Mouse (Mus musculus): Measurements from ENCODE around the gene Zdhhc20. TPM values are rescaled to one million over a fixed set of nuclear protein-coding genes. Genes with fewer than 3 reads are reported as not detected.
A peak's percentile ranks its signal among the peaks of the same experiment; 100 is the strongest.

Gene Zdhhc20
- polyA plus RNA-seq (2015; fragmentation: Nextera tagmentation; extraction: Ambion mirVana): 64.9 and 67.9 TPM in 2 replicates

GRCm38 (mm10) chr14:57890011-57890842, at the start of gene Zdhhc20:
Zdhhc20 (minus strand) TSS chr14:57890276.
- Histone ChIP-seq H3K36me3 (ENCODE audit: insufficient read depth, low read length) (no peaks in the 10 kb centered on the region), H3K4me1 (ENCODE audit: insufficient read depth, low read length) (peaks cover 11% of the 10 kb centered on the region), H3K27me3 (ENCODE audit: insufficient read depth, low read length) (no peaks in the 10 kb centered on the region), H3K4me2 (replicated peaks; ENCODE audit: low read depth, low read length) (peak within 1 kb of the TSS; percentile 67), H3K9ac (replicated peaks; ENCODE audit: low read length) (peak within 1 kb of the TSS; percentile 97), H3K27ac (ENCODE audit: low read length) (peak within 1 kb of the TSS; percentile 88), H3K4me3 (ENCODE audit: low read length) (peak within 1 kb of the TSS; percentile 91), H3K9me3 (ENCODE audit: low read length) (no peaks in the 10 kb centered on the region)
- peak; percentile 97 for ATAC-seq (ENCODE audit: low FRiP score, low TSS enrichment)
- WGBS: 4% methylated on average over 46 of the region's 65 CpGs

DNA sequence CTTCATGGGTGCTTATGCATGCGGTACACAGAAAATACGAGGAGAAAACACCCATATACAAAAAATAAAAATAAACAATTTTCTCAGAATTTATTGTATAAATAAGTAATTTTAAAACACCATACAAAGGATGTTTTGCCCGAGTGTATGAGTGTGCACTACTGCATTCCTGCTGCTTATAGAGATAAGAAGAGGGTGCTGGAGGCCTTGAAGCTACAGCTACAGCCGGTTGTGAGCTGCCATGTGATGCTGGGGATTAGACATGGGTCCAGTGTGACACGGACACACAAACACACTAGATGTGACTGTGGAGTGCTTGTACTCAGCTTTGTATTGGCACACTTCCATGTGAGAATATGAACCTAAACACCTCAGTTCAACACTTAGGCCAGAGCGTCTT, 47.2 kb upstream of the Zdhhc20 start:
- no peak for ATAC-seq (ENCODE audit: low FRiP score, low TSS enrichment)
- WGBS: 93% methylated on average over 6 of the region's 6 CpGs

GRCm38 (mm10) chr14:57934666-57935065, 44.6 kb upstream of the Zdhhc20 start:
- Histone ChIP-seq H3K27ac (ENCODE audit: low read length) (no peak overlapping the region), H3K27me3 (ENCODE audit: insufficient read depth, low read length) (no peaks in the 10 kb centered on the region), H3K4me3 (ENCODE audit: low read length) (no peak overlapping the region), H3K36me3 (ENCODE audit: insufficient read depth, low read length) (no peaks in the 10 kb centered on the region), H3K9ac (replicated peaks; ENCODE audit: low read length) (no peak overlapping the region), H3K4me1 (ENCODE audit: insufficient read depth, low read length) (peaks cover 6% of the 10 kb centered on the region; the same call in 1 of the 2 replicates), H3K4me2 (replicated peaks; ENCODE audit: low read depth, low read length) (no peak overlapping the region), H3K9me3 (ENCODE audit: low read length) (no peaks in the 10 kb centered on the region)
- no peak for ATAC-seq (ENCODE audit: low FRiP score, low TSS enrichment)
- 93% methylated on average over 13 of the region's 13 CpGs for WGBS

More for the DNA sequence above, 47.2 kb upstream of the Zdhhc20 start:
- H3K4me2 ChIP-seq (replicated peaks; ENCODE audit: low read depth, low read length): no peak overlapping the region
- no peaks in the 10 kb centered on the region for H3K27me3 ChIP-seq (ENCODE audit: insufficient read depth, low read length)
- no peak overlapping the region for H3K27ac ChIP-seq (ENCODE audit: low read length)
- no peaks in the 10 kb centered on the region for H3K9me3 ChIP-seq (ENCODE audit: low read length)
- H3K4me3 ChIP-seq (ENCODE audit: low read length): no peak overlapping the region
- H3K4me1 ChIP-seq (ENCODE audit: insufficient read depth, low read length): peaks cover 6% of the 10 kb centered on the region; the same call in 1 of the 2 replicates
- H3K9ac ChIP-seq (replicated peaks; ENCODE audit: low read length): no peak overlapping the region
- no peaks in the 10 kb centered on the region; the same call in 1 of the 2 replicates for H3K36me3 ChIP-seq (ENCODE audit: insufficient read depth, low read length)

GRCm38 (mm10) chr14:57933608-57934007, 43.5 kb upstream of the Zdhhc20 start:
- no peaks in the 10 kb centered on the region for H3K9me3 ChIP-seq (ENCODE audit: low read length)
- H3K4me1 ChIP-seq (ENCODE audit: insufficient read depth, low read length): peaks cover 6% of the 10 kb centered on the region; the same call in 1 of the 2 replicates
- no peak for ATAC-seq (ENCODE audit: low FRiP score, low TSS enrichment)
- H3K27me3 ChIP-seq (ENCODE audit: insufficient read depth, low read length): no peaks in the 10 kb centered on the region
- no peak overlapping the region for H3K4me2 ChIP-seq (replicated peaks; ENCODE audit: low read depth, low read length)
- H3K27ac ChIP-seq (ENCODE audit: low read length): no peak overlapping the region
- no peak overlapping the region for H3K4me3 ChIP-seq (ENCODE audit: low read length)
- 51% methylated on average over 7 of the region's 7 CpGs for WGBS
- no peaks in the 10 kb centered on the region for H3K36me3 ChIP-seq (ENCODE audit: insufficient read depth, low read length)
- H3K9ac ChIP-seq (replicated peaks; ENCODE audit: low read length): no peak overlapping the region

- no peaks in the 10 kb centered on the region for H3K9me3 ChIP-seq (ENCODE audit: low read length)
- no peak overlapping the region for H3K27ac ChIP-seq (ENCODE audit: low read length)
- no peak overlapping the region for H3K4me2 ChIP-seq (replicated peaks; ENCODE audit: low read depth, low read length)
- WGBS: 52% methylated on average over 7 of the region's 7 CpGs
- no peak overlapping the region for H3K9ac ChIP-seq (replicated peaks; ENCODE audit: low read length)
- peaks cover 6% of the 10 kb centered on the region; the same call in 1 of the 2 replicates for H3K4me1 ChIP-seq (ENCODE audit: insufficient read depth, low read length)
- no peaks in the 10 kb centered on the region for H3K36me3 ChIP-seq (ENCODE audit: insufficient read depth, low read length)
- ATAC-seq (ENCODE audit: low FRiP score, low TSS enrichment): no peak
- H3K4me3 ChIP-seq (ENCODE audit: low read length): no peak overlapping the region
- H3K27me3 ChIP-seq (ENCODE audit: insufficient read depth, low read length): no peaks in the 10 kb centered on the region
Observed at GRCm38 (mm10) chr14:57932881-57933443, 42.9 kb upstream of the Zdhhc20 start.

- Histone ChIP-seq H3K27me3 (ENCODE audit: insufficient read depth, low read length) (no peaks in the 10 kb centered on the region), H3K9me3 (ENCODE audit: low read length) (no peaks in the 10 kb centered on the region), H3K27ac (ENCODE audit: low read length) (peak overlapping the region; percentile 85), H3K4me2 (replicated peaks; ENCODE audit: low read depth, low read length) (no peak overlapping the region), H3K4me3 (ENCODE audit: low read length) (no peak overlapping the region), H3K36me3 (ENCODE audit: insufficient read depth, low read length) (peaks cover 35% of the 10 kb centered on the region), H3K9ac (replicated peaks; ENCODE audit: low read length) (no peak overlapping the region), H3K4me1 (ENCODE audit: insufficient read depth, low read length) (peaks cover 8% of the 10 kb centered on the region; the same call in 1 of the 2 replicates)
- 53% methylated on average over 10 of the region's 10 CpGs for WGBS
- peak; percentile 80; the same call in 1 of the 2 replicates for ATAC-seq (ENCODE audit: low FRiP score, low TSS enrichment)
Observed at GRCm38 (mm10) chr14:57921428-57922131, 31.5 kb upstream of the Zdhhc20 start.

DNA sequence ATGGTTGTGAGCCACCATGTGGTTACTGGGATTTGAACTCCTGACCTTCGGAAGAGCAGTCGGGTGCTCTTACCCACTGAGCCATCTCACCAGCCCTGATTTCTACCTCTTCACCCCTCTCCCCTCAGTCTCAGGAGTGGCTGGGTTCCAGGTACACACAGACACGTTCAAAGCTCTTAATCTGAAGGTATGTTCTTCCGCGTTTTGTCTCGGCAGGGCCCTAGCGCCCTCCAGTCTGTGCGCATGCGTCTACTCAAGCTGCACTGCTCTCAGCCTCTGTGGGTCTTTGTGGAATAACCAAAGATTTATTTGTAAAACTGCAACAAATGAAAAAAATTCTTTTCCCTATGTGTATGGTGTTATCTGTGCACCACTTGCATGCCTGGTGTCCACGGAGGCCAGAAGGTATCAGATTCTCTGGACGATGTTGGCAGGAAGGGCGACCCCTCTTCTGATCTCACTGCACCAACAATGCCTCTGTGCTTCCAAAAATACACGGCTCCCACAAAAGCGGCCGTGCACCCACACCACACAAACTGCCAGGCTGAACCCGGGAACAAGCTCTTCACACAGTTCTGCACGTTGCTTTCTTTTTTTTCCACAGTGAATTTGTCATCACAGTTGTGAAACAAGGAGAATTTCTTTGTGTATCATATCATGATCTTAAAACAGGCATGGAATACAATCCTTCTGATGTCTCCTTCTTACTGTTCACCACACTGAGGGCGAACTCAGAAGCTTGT, 30.7 kb upstream of the Zdhhc20 start:
- Histone ChIP-seq H3K4me2 (replicated peaks; ENCODE audit: low read depth, low read length) (no peak overlapping the region), H3K9me3 (ENCODE audit: low read length) (no peaks in the 10 kb centered on the region), H3K4me1 (ENCODE audit: insufficient read depth, low read length) (peaks cover 8% of the 10 kb centered on the region; the same call in 1 of the 2 replicates), H3K27me3 (ENCODE audit: insufficient read depth, low read length) (no peaks in the 10 kb centered on the region), H3K36me3 (ENCODE audit: insufficient read depth, low read length) (peaks cover 44% of the 10 kb centered on the region), H3K27ac (ENCODE audit: low read length) (peak overlapping the region; percentile 85), H3K9ac (replicated peaks; ENCODE audit: low read length) (no peak overlapping the region), H3K4me3 (ENCODE audit: low read length) (no peak overlapping the region)
- no peak for ATAC-seq (ENCODE audit: low FRiP score, low TSS enrichment)
- 76% methylated on average over 18 of the region's 18 CpGs for WGBS

DNA sequence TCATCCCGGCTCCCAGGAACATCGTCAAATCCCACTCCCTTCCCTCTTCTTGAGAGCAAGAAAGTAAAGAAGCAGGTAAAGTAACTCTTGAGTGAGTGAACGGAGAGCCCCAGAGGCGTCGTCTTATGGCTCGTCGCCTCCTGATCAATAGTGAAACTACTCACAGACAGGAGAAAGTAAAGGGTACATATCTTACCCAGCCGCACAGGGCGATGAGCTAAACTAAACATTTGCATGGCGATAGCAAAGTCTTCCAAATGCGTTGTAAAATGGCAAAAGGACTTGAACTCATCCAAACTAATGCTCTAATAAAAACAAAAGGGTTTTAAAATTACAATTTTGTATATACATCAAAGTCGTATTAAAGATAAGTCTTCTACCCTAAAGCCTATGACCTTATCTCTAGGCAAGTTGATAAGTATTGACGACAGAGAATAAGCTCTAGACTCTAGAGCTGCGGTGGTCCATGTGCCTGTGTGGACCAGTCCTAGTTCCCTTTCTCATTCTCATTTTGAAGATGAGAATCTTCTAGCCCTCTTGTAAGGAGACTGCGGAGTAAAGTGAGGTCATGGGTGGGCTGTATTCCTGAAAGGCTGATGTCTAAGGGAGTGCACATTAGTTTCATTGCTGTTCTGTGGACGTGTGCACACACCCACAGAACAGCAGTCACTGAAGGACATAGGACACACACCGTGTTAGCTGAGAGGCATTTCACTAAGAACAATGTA, 29.2 kb upstream of the Zdhhc20 start:
- 94% methylated on average over 17 of the region's 17 CpGs for WGBS
- no peaks in the 10 kb centered on the region for H3K9me3 ChIP-seq (ENCODE audit: low read length)

GRCm38 (mm10) chr14:57915341-57915740, 25.3 kb upstream of the Zdhhc20 start:
- H3K36me3 ChIP-seq (ENCODE audit: insufficient read depth, low read length): peaks cover 24% of the 10 kb centered on the region
- no peak overlapping the region for H3K9ac ChIP-seq (replicated peaks; ENCODE audit: low read length)
- no peaks in the 10 kb centered on the region for H3K4me1 ChIP-seq (ENCODE audit: insufficient read depth, low read length)
- H3K27me3 ChIP-seq (ENCODE audit: insufficient read depth, low read length): no peaks in the 10 kb centered on the region
- no peak for ATAC-seq (ENCODE audit: low FRiP score, low TSS enrichment)
- H3K9me3 ChIP-seq (ENCODE audit: low read length): no peaks in the 10 kb centered on the region
- H3K4me2 ChIP-seq (replicated peaks; ENCODE audit: low read depth, low read length): no peak overlapping the region
- whole genome bisulfite sequencing: 70% methylated on average over 6 of the region's 6 CpGs
- H3K27ac ChIP-seq (ENCODE audit: low read length): no peak overlapping the region
- H3K4me3 ChIP-seq (ENCODE audit: low read length): no peak overlapping the region

More for the DNA sequence above, 29.2 kb upstream of the Zdhhc20 start:
- ATAC-seq (ENCODE audit: low FRiP score, low TSS enrichment): no peak
- H3K9ac ChIP-seq (replicated peaks; ENCODE audit: low read length): no peak overlapping the region
- no peak overlapping the region for H3K27ac ChIP-seq (ENCODE audit: low read length)
- H3K4me1 ChIP-seq (ENCODE audit: insufficient read depth, low read length): peaks cover 8% of the 10 kb centered on the region; the same call in 1 of the 2 replicates
- H3K36me3 ChIP-seq (ENCODE audit: insufficient read depth, low read length): peaks cover 39% of the 10 kb centered on the region
- no peak overlapping the region for H3K4me2 ChIP-seq (replicated peaks; ENCODE audit: low read depth, low read length)
- H3K27me3 ChIP-seq (ENCODE audit: insufficient read depth, low read length): no peaks in the 10 kb centered on the region
- H3K4me3 ChIP-seq (ENCODE audit: low read length): no peak overlapping the region
